Mouse (Mus musculus): ENCODE measurements around the gene Arhgap27. TPM values are rescaled to one million over a fixed set of nuclear protein-coding genes. Genes with fewer than 3 reads are reported as not detected.
A peak's percentile ranks its signal among the peaks of the same experiment; 100 is the strongest.
"Not testable (repeated sequence)": the region's sequence is repeated elsewhere in the genome, so short reads cannot be mapped to it uniquely, and the experiment has no call there.

Gene Arhgap27
- total RNA-seq, 2 experiments from 2014 or later, result 7.5 to 13.5 TPM

- intact Hi-C loops (cut with DNase I; ENCODE audit: low total_unique reads), result no loop called here
- DNase-seq, result no peak
Observed at GRCm38 (mm10) chr11:103340130-103340529, 23.4 kb downstream of the Arhgap27 start.

GRCm38 (mm10) chr11:103339414-103340119 is 23.9 kb downstream of the Arhgap27 start:
- intact Hi-C loops (cut with DNase I; ENCODE audit: low total_unique reads), result loop anchor here (10.0 kb wide), 1 partner anchor 215 kb away; no protein-coding TSS in a partner anchor
- DNase-seq, result no peak

GRCm38 (mm10) chr11:103338671-103339070 is 24.8 kb downstream of the Arhgap27 start:
- DNase-seq, result no peak
- intact Hi-C loops (cut with DNase I; ENCODE audit: low total_unique reads), result loop anchor here (10.0 kb wide), 1 partner anchor 216 kb away; no protein-coding TSS in a partner anchor

- intact Hi-C loops (cut with DNase I; ENCODE audit: low total_unique reads), result loop anchor here (10.0 kb wide), 1 partner anchor 217 kb away; no protein-coding TSS in a partner anchor
- no peak for DNase-seq
Observed at GRCm38 (mm10) chr11:103338119-103338518, 25.4 kb downstream of the Arhgap27 start.

GRCm38 (mm10) chr11:103337180-103337579 is 26.3 kb downstream of the Arhgap27 start:
- intact Hi-C loops (cut with DNase I; ENCODE audit: low total_unique reads), result loop anchor here (10.0 kb wide), 1 partner anchor 218 kb away; no protein-coding TSS in a partner anchor
- DNase-seq, result no peak

- intact Hi-C loops (cut with DNase I; ENCODE audit: low total_unique reads), result loop anchor here (10.0 kb wide), 1 partner anchor 219 kb away; no protein-coding TSS in a partner anchor
- DNase-seq, result peak; percentile 51
Observed at GRCm38 (mm10) chr11:103335561-103335960, 27.9 kb downstream of the Arhgap27 start.

GRCm38 (mm10) chr11:103334925-103335324 is 28.6 kb downstream of the Arhgap27 start:
- intact Hi-C loops (cut with DNase I; ENCODE audit: low total_unique reads), result loop anchor here (10.0 kb wide), 1 partner anchor 220 kb away; no protein-coding TSS in a partner anchor

GRCm38 (mm10) chr11:103333719-103334398 is 29.6 kb downstream of the Arhgap27 start:
- intact Hi-C loops (cut with DNase I; ENCODE audit: low total_unique reads), result loop anchor here (10.0 kb wide), 1 partner anchor 221 kb away; no protein-coding TSS in a partner anchor
- DNase-seq, result peak; percentile 44

More at GRCm38 (mm10) chr11:103334925-103335324, 28.6 kb downstream of the Arhgap27 start:
- no peak for DNase-seq

- intact Hi-C loops (cut with DNase I; ENCODE audit: low total_unique reads), result loop anchor here (10.0 kb wide), 1 partner anchor 222 kb away; no protein-coding TSS in a partner anchor
- no peak for DNase-seq
Observed at GRCm38 (mm10) chr11:103332890-103333651, 30.4 kb downstream of the Arhgap27 start.

- intact Hi-C loops (cut with DNase I; ENCODE audit: low total_unique reads), result loop anchor here (10.0 kb wide), 1 partner anchor 222 kb away; no protein-coding TSS in a partner anchor
Observed at GRCm38 (mm10) chr11:103332186-103332889, 31.2 kb downstream of the Arhgap27 start.

GRCm38 (mm10) chr11:103331502-103332185 is 31.8 kb downstream of the Arhgap27 start:
- intact Hi-C loops (cut with DNase I; ENCODE audit: low total_unique reads), result loop anchor here (10.0 kb wide), 1 partner anchor 223 kb away; no protein-coding TSS in a partner anchor

More at GRCm38 (mm10) chr11:103332186-103332889, 31.2 kb downstream of the Arhgap27 start:
- DNase-seq, result peak; percentile 87

GRCm38 (mm10) chr11:103330651-103331319 is 32.7 kb downstream of the Arhgap27 start:
- DNase-seq, result no peak
- intact Hi-C loops (cut with DNase I; ENCODE audit: low total_unique reads), result loop anchor here (10.0 kb wide), 1 partner anchor 224 kb away; no protein-coding TSS in a partner anchor

More at GRCm38 (mm10) chr11:103331502-103332185, 31.8 kb downstream of the Arhgap27 start:
- DNase-seq, result no peak

GRCm38 (mm10) chr11:103326950-103327349 is 36.5 kb downstream of the Arhgap27 start:
- peak; percentile 73 for DNase-seq
- intact Hi-C loops (cut with DNase I; ENCODE audit: low total_unique reads), result loop anchor here (5.0 kb wide), 1 partner anchor 155 kb away; the partner anchor contains the start of gene Fmnl1

- intact Hi-C loops (cut with DNase I; ENCODE audit: low total_unique reads), result loop anchor here (5.0 kb wide), 1 partner anchor 153 kb away; the partner anchor contains the start of gene Fmnl1
- peak; percentile 74 for DNase-seq
Observed at GRCm38 (mm10) chr11:103325172-103325571, 38.3 kb downstream of the Arhgap27 start.

GRCm38 (mm10) chr11:103324723-103325122 is 38.8 kb downstream of the Arhgap27 start:
- intact Hi-C loops (cut with DNase I; ENCODE audit: low total_unique reads), result loop anchor here (5.0 kb wide), 3 partner anchors 37 to 152 kb away; partner anchors contain the start of gene Fmnl1
- peak; percentile 28 for DNase-seq

GRCm38 (mm10) chr11:103322832-103323231 is 40.7 kb downstream of the Arhgap27 start:
- not testable (repeated sequence) for DNase-seq
- intact Hi-C loops (cut with DNase I; ENCODE audit: low total_unique reads), result loop anchor here (5.0 kb wide), 2 partner anchors 36 to 91 kb away; no protein-coding TSS in a partner anchor

- intact Hi-C loops (cut with DNase I; ENCODE audit: low total_unique reads), result loop anchor here (5.0 kb wide), 2 partner anchors 33 to 88 kb away; no protein-coding TSS in a partner anchor
- DNase-seq, result no peak
Observed at GRCm38 (mm10) chr11:103320646-103321045, 42.8 kb downstream of the Arhgap27 start.

Measured in gastrocnemius, postnatal 14 days (tissue).